Mouse (Mus musculus) MEL (cell line): ENCODE data around the gene Pfkfb3. TPM values are rescaled to one million over a fixed set of nuclear protein-coding genes. Genes with fewer than 3 reads are reported as not detected.

Experiments
- DNase-seq: peaks from one replicate; pipeline ENCODE4 v3.0.0; 2011; ENCODE audit warnings: low read depth, low spot score
- H3K27ac ChIP-seq: 2 replicates; pipeline ENCODE4 v1.5.1; 2012; ENCODE audit warnings: low read depth, mild to moderate bottlenecking, control low read depth, low read length, moderate library complexity; ENCODE audit not compliant: control insufficient read depth
- H3K27me3 ChIP-seq, 2 experiments: fragments of 150-350 bp in 1 of 2; sonication (generic) in 1 of 2; 2 replicates each; pipeline ENCODE4 v1.6.1; 2012; ENCODE audit warnings: low read length in 2 of 2, mild to moderate bottlenecking in 2 of 2, improper control_type of control experiment in 1 of 2, moderate library complexity in 1 of 2; ENCODE audit not compliant: insufficient read depth in 2 of 2, control insufficient read depth in 1 of 2
- H3K36me3 ChIP-seq, 2 experiments: 2 replicates each; pipeline ENCODE4 v1.6.1; 2012 to 2014; ENCODE audit warnings: low read length in 2 of 2, improper control_type of control experiment in 1 of 2, inconsistent platforms in 1 of 2, mild to moderate bottlenecking in 1 of 2; ENCODE audit not compliant: insufficient read depth in 2 of 2, control insufficient read depth in 1 of 2
- H3K4me1 ChIP-seq, 2 experiments: fragments of 150-350 bp in 1 of 2; sonication (generic) in 1 of 2; 2 replicates each; pipeline ENCODE4 v1.6.1; 2012; ENCODE audit warnings: low read length in 2 of 2, improper control_type of control experiment in 1 of 2, mild to moderate bottlenecking in 1 of 2; ENCODE audit not compliant: insufficient read depth in 2 of 2, control insufficient read depth in 1 of 2
- H3K4me3 ChIP-seq, 2 experiments: fragments of 150-350 bp in 1 of 2; sonication (generic) in 1 of 2; 2 replicates each; pipeline ENCODE4 v1.5.1; 2012; ENCODE audit warnings: low read depth in 2 of 2, low read length in 2 of 2, mild to moderate bottlenecking in 2 of 2, moderate library complexity in 2 of 2, control low read depth in 1 of 2, improper control_type of control experiment in 1 of 2; ENCODE audit not compliant: control insufficient read depth in 1 of 2, insufficient read depth in 1 of 2
- H3K79me2 ChIP-seq: 2 replicates; pipeline ENCODE4 v1.6.1; 2012; ENCODE audit warnings: mild to moderate bottlenecking, low read length, moderate library complexity; ENCODE audit not compliant: control insufficient read depth, poor library complexity, insufficient read depth
- H3K9ac ChIP-seq: 2 replicates; pipeline ENCODE4 v1.6.1; 2012; ENCODE audit warnings: low read depth, mild to moderate bottlenecking, control low read depth, low read length, moderate library complexity; ENCODE audit not compliant: control insufficient read depth, poor library complexity, severe bottlenecking
- H3K9me3 ChIP-seq: fragments of 150-350 bp; sonication (generic); replicated peaks from 2 replicates; pipeline ENCODE4 v1.6.1; 2012; ENCODE audit warnings: mild to moderate bottlenecking, low read length, improper control_type of control experiment, moderate library complexity; ENCODE audit not compliant: insufficient read depth
- CTCF ChIP-seq, 3 experiments: IDR thresholded peaks in 2 of 3; conservative IDR thresholded peaks in 1 of 3; 2 replicates each; pipeline ENCODE4 v1.5.1; 2011 to 2012; ENCODE audit warnings: low read length in 3 of 3, low read depth in 2 of 3, mild to moderate bottlenecking in 2 of 3, improper control_type of control experiment in 1 of 3, inconsistent platforms in 1 of 3, mixed read lengths in 1 of 3, moderate library complexity in 1 of 3; ENCODE audit not compliant: control insufficient read depth in 1 of 3, insufficient read depth in 1 of 3, poor library complexity in 1 of 3, severe bottlenecking in 1 of 3
- MAFK ChIP-seq: IDR thresholded peaks from 2 replicates; pipeline ENCODE4 v1.6.1; 2011; ENCODE audit warnings: low read depth, mild to moderate bottlenecking, low read length, improper control_type of control experiment, borderline replicate concordance
- POLR2AphosphoS2 ChIP-seq: IDR thresholded peaks from 2 replicates; pipeline ENCODE4 v1.6.1; 2011; ENCODE audit warnings: low read length, improper control_type of control experiment
- RAD21 ChIP-seq: IDR thresholded peaks from 2 replicates; pipeline ENCODE4 v1.6.1; 2011; ENCODE audit warnings: mild to moderate bottlenecking, low read depth, low read length, improper control_type of control experiment
- SMC3 ChIP-seq: IDR thresholded peaks from 2 replicates; pipeline ENCODE4 v1.6.1; 2011; ENCODE audit warnings: low read depth, low read length, improper control_type of control experiment
- ZMIZ1 ChIP-seq: IDR thresholded peaks from 2 replicates; pipeline ENCODE4 v1.6.1; 2012; ENCODE audit warnings: low read depth, mild to moderate bottlenecking, inconsistent platforms, low read length, improper control_type of control experiment, moderate library complexity
- polyA plus RNA-seq, 2 experiments: library from polyadenylated mRNA; stranded (reverse) in 1 of 2; unstranded in 1 of 2; fragments of >175 nt in 1 of 2; fragments of >200 nt in 1 of 2; gene quantifications; 2 replicates each; pipeline versions ENCODE4 v1.2.1 to v1.2.4; 2012; ENCODE audit warnings: low replicate concordance in 2 of 2, low read depth in 1 of 2; ENCODE audit not compliant: insufficient read length in 2 of 2, insufficient read depth in 1 of 2, missing spikeins in 1 of 2
- total RNA-seq: library from RNA; depleted of rRNA; stranded (reverse); fragments of 300-350 nt; gene quantifications from 2 replicates; pipeline ENCODE4 v1.2.3, GENCODE M21; 2012; rRNA removed

Gene Pfkfb3
- total and polyA plus RNA-seq, 3 experiments, result 9.9 to 13.8 TPM; not detected in 1

GRCm38 (mm10) chr2:11423421-11423820 is 130.5 kb downstream of the Pfkfb3 start:
- H3K79me2 ChIP-seq, result no peaks in the 10 kb centered on the region
- TF ChIP-seq MAFK (no peak), POLR2AphosphoS2 (no peak), CTCF (IDR thresholded peaks at IDR 0.05 in 2 of 3, conservative IDR thresholded peaks at IDR 0.05 in 1 of 3; ENCODE audit: control insufficient read depth in 1 of 3, insufficient read depth in 1 of 3, low read depth in 2 of 3, low read length in 3 of 3, poor library complexity in 1 of 3, severe bottlenecking in 1 of 3) (no peak)
- TF ChIP-seq, all 39 proteins: peak for 0
- Histone ChIP-seq H3K36me3 (peaks cover 0 to 5% of the 10 kb centered on the region in 2 experiments; a peak in 2 of 4 replicates), H3K4me3 (no peak overlapping the region), H3K27ac (no peak overlapping the region), H3K9ac (no peak overlapping the region), H3K27me3 (no peaks in the 10 kb centered on the region), H3K4me1 (peaks cover 3 to 14% of the 10 kb centered on the region in 2 experiments; a peak in 3 of 4 replicates), H3K9me3 (no peaks in the 10 kb centered on the region)
- no peak for DNase-seq

- DNase-seq, result no peak
- no peaks in the 10 kb centered on the region; a peak in 1 of 4 replicates for H3K27me3 ChIP-seq
- H3K9ac ChIP-seq, result no peak overlapping the region
- H3K9me3 ChIP-seq, result no peaks in the 10 kb centered on the region
- TF ChIP-seq SMC3 (peak; percentile 35), RAD21 (peak; percentile 9), CTCF (IDR thresholded peaks at IDR 0.05 in 2 of 3, conservative IDR thresholded peaks at IDR 0.05 in 1 of 3; ENCODE audit: control insufficient read depth in 1 of 3, insufficient read depth in 1 of 3, low read depth in 2 of 3, low read length in 3 of 3, poor library complexity in 1 of 3, severe bottlenecking in 1 of 3) (peak; percentile 35 to 48 (median 35)), ZMIZ1 (no peak)
- no peak overlapping the region for H3K4me3 ChIP-seq
- peaks cover 3 to 14% of the 10 kb centered on the region in 2 experiments; a peak in 3 of 4 replicates for H3K4me1 ChIP-seq
- peaks cover 0 to 5% of the 10 kb centered on the region in 2 experiments; a peak in 2 of 4 replicates for H3K36me3 ChIP-seq
- H3K79me2 ChIP-seq, result no peaks in the 10 kb centered on the region
- H3K27ac ChIP-seq, result no peak overlapping the region
Observed at GRCm38 (mm10) chr2:11422384-11422783, 131.5 kb downstream of the Pfkfb3 start.

Other genes starting within 250 kb of the Pfkfb3 start
- gene Rbm17, start 50.1 kb upstream of the Pfkfb3 start, total RNA-seq, result 216 and 223 TPM in 2 replicates
- 100 to 1,000 TPM in 1 of 2 experiments, not detected in 1; 318 TPM for gene Rbm17, start 50.1 kb upstream of the Pfkfb3 start, polyA plus RNA-seq
- not detected in 2 replicates for gene Gm17490, start 72.2 kb upstream of the Pfkfb3 start, total RNA-seq
- not detected for gene Gm17490, start 72.2 kb upstream of the Pfkfb3 start, polyA plus RNA-seq
- gene Il2ra, start 88.7 kb upstream of the Pfkfb3 start, total RNA-seq, result not detected in 2 replicates
- gene Il2ra, start 88.7 kb upstream of the Pfkfb3 start, polyA plus RNA-seq, result not detected
- gene Il15ra, start 151.2 kb upstream of the Pfkfb3 start, total RNA-seq, result 0.10 and 0.50 TPM in 2 replicates
- gene Il15ra, start 151.2 kb upstream of the Pfkfb3 start, polyA plus RNA-seq, result under 1 TPM in 1 of 2 experiments, not detected in 1; 0.95 TPM
- gene Fbh1, start 223.5 kb upstream of the Pfkfb3 start, total RNA-seq, result 33.7 and 34.9 TPM in 2 replicates
- 10 to 100 TPM in 1 of 2 experiments, not detected in 1; 44.9 TPM for gene Fbh1, start 223.5 kb upstream of the Pfkfb3 start, polyA plus RNA-seq
- gene Ankrd16, start 223.8 kb upstream of the Pfkfb3 start, total RNA-seq, result 11.6 and 12.9 TPM in 2 replicates
- gene Ankrd16, start 223.8 kb upstream of the Pfkfb3 start, polyA plus RNA-seq, result 10 to 100 TPM in 1 of 2 experiments, not detected in 1; 23.5 TPM